Mouse (Mus musculus) limb, embryonic 12.5 days (tissue): ENCODE results near the gene Pld3. TPM values are rescaled to one million over a fixed set of nuclear protein-coding genes. Genes with fewer than 3 reads are reported as not detected.
A peak's percentile ranks its signal among the peaks of the same experiment; 100 is the strongest.

Experiments
- ATAC-seq: fragments of 200-750 bp; cut with Nextera tagmentation; 2 replicates; pipeline ENCODE4 v1.8.0; 2017; ENCODE audit warnings: low read depth, moderate TSS enrichment; ENCODE audit not compliant: insufficient number of reproducible peaks, insufficient read depth, low FRiP score, low TSS enrichment
- H3K27ac ChIP-seq: fragments of 300-500 bp; sonication (generic); 2 replicates; pipeline ENCODE4 v1.5.1; 2016; ENCODE audit warnings: mild to moderate bottlenecking, moderate library complexity
- H3K27me3 ChIP-seq: fragments of 300-500 bp; sonication (generic); 2 replicates; pipeline ENCODE4 v1.6.1; 2016; ENCODE audit warnings: mild to moderate bottlenecking, moderate library complexity
- H3K36me3 ChIP-seq: fragments of 300-500 bp; sonication (generic); 2 replicates; pipeline ENCODE4 v1.6.1; 2016; ENCODE audit warnings: mild to moderate bottlenecking, moderate library complexity
- H3K4me1 ChIP-seq: fragments of 300-500 bp; sonication (generic); replicated peaks from 2 replicates; pipeline ENCODE4 v1.6.1; 2016
- H3K4me2 ChIP-seq: fragments of 300-500 bp; sonication (generic); 2 replicates; pipeline ENCODE4 v1.6.1; 2016; ENCODE audit warnings: mild to moderate bottlenecking, moderate library complexity
- H3K4me3 ChIP-seq: fragments of 300-500 bp; sonication (generic); replicated peaks from 2 replicates; pipeline ENCODE4 v1.5.1; 2016; ENCODE audit warnings: mild to moderate bottlenecking
- H3K9ac ChIP-seq: fragments of 300-500 bp; sonication (generic); replicated peaks from 2 replicates; pipeline ENCODE4 v1.6.1; 2016; ENCODE audit warnings: mild to moderate bottlenecking, moderate library complexity
- H3K9me3 ChIP-seq: fragments of 300-500 bp; sonication (generic); 2 replicates; pipeline ENCODE4 v1.6.1; 2016; ENCODE audit warnings: mild to moderate bottlenecking, moderate library complexity
- WGBS: fragments of 180-500 bp; shearing (Covaris S2); methylation state at CpG from one replicate; pipeline ENCODE4 v1.1.7; 2016; 5-methylcytosine and 5-hydroxymethylcytosine counted together
- polyA plus RNA-seq: library from polyadenylated mRNA; unstranded; fragments of >200 nt; fragmentation: Nextera tagmentation; extraction: Ambion mirVana; gene quantifications from 2 replicates; pipeline ENCODE4 v1.2.1, GENCODE M21; 2016

Pld3 gene
- polyA plus RNA-seq, 1 experiment from 2014 or later, result 59.7 TPM

GRCm38 (mm10) chr7:27493450-27493849, 59.6 kb downstream of the Pld3 start:
- 82% methylated on average over 5 of the region's 5 CpGs for WGBS
- Histone ChIP-seq H3K4me3 (no peak overlapping the region), H3K9ac (no peak overlapping the region), H3K9me3 (no peaks in the 10 kb centered on the region), H3K27ac (no peak overlapping the region), H3K4me2 (no peak overlapping the region), H3K27me3 (no peaks in the 10 kb centered on the region), H3K36me3 (peaks cover 10% of the 10 kb centered on the region), H3K4me1 (peaks cover 36% of the 10 kb centered on the region)
- no peak for ATAC-seq

- Histone ChIP-seq H3K4me3 (no peak overlapping the region), H3K9me3 (no peaks in the 10 kb centered on the region), H3K27me3 (no peaks in the 10 kb centered on the region), H3K27ac (no peak overlapping the region), H3K4me2 (no peak overlapping the region), H3K4me1 (peaks cover 40% of the 10 kb centered on the region), H3K36me3 (peaks cover 10% of the 10 kb centered on the region), H3K9ac (no peak overlapping the region)
- 77% methylated on average over 3 of the region's 3 CpGs for WGBS
- ATAC-seq, result no peak
Measured at GRCm38 (mm10) chr7:27493022-27493421, 60.0 kb downstream of the Pld3 start.

GRCm38 (mm10) chr7:27491856-27492255, 61.2 kb downstream of the Pld3 start:
- peaks cover 10% of the 10 kb centered on the region for H3K36me3 ChIP-seq
- no peak overlapping the region for H3K4me2 ChIP-seq
- ATAC-seq, result no peak
- H3K9ac ChIP-seq, result no peak overlapping the region
- 74% methylated on average over 7 of the region's 7 CpGs for WGBS
- no peaks in the 10 kb centered on the region for H3K9me3 ChIP-seq
- H3K4me1 ChIP-seq, result peaks cover 42% of the 10 kb centered on the region
- H3K27ac ChIP-seq, result 0 out of 2 replicates have a peak overlapping the region, but pooled peaks have one; percentile 53
- no peak overlapping the region for H3K4me3 ChIP-seq
- H3K27me3 ChIP-seq, result no peaks in the 10 kb centered on the region

- peak; percentile 43 for ATAC-seq
- peak overlapping the region; percentile 43 for H3K4me3 ChIP-seq
- peaks cover 10% of the 10 kb centered on the region for H3K36me3 ChIP-seq
- peak overlapping the region; percentile 88 for H3K27ac ChIP-seq
- H3K4me2 ChIP-seq, result peak overlapping the region; percentile 69
- under 1% methylated on average over 28 of the region's 33 CpGs for WGBS
- H3K27me3 ChIP-seq, result no peaks in the 10 kb centered on the region
- H3K9me3 ChIP-seq, result no peaks in the 10 kb centered on the region
- peaks cover 42% of the 10 kb centered on the region for H3K4me1 ChIP-seq
- peak overlapping the region; percentile 58 for H3K9ac ChIP-seq
Measured at GRCm38 (mm10) chr7:27490543-27491329, 62.3 kb downstream of the Pld3 start.

GRCm38 (mm10) chr7:27490227-27490542, 62.8 kb downstream of the Pld3 start:
- Histone ChIP-seq H3K9me3 (no peaks in the 10 kb centered on the region), H3K4me1 (peaks cover 46% of the 10 kb centered on the region), H3K4me2 (peak overlapping the region; percentile 69), H3K4me3 (peak overlapping the region; percentile 43), H3K27me3 (no peaks in the 10 kb centered on the region), H3K9ac (peak overlapping the region; percentile 58), H3K27ac (peak overlapping the region; percentile 88), H3K36me3 (peaks cover 10% of the 10 kb centered on the region)
- ATAC-seq, result no peak
- WGBS, result 35% methylated on average over 4 of the region's 4 CpGs

- no peak for ATAC-seq
- Histone ChIP-seq H3K4me1 (peaks cover 46% of the 10 kb centered on the region), H3K27me3 (no peaks in the 10 kb centered on the region), H3K4me2 (no peak overlapping the region), H3K9me3 (no peaks in the 10 kb centered on the region), H3K9ac (no peak overlapping the region), H3K27ac (0 out of 2 replicates have a peak overlapping the region, but pooled peaks have one; percentile 88), H3K36me3 (peaks cover 10% of the 10 kb centered on the region), H3K4me3 (no peak overlapping the region)
- WGBS, result 93% methylated on average over 24 of the region's 25 CpGs
Measured at GRCm38 (mm10) chr7:27489270-27489869, 63.6 kb downstream of the Pld3 start.

GRCm38 (mm10) chr7:27487740-27488268, 65.2 kb downstream of the Pld3 start:
- Histone ChIP-seq H3K4me2 (peak overlapping the region; percentile 74), H3K4me1 (peaks cover 46% of the 10 kb centered on the region), H3K9ac (peak overlapping the region; percentile 90), H3K27ac (peak overlapping the region; percentile 98), H3K27me3 (no peaks in the 10 kb centered on the region), H3K36me3 (peaks cover 10% of the 10 kb centered on the region), H3K9me3 (no peaks in the 10 kb centered on the region), H3K4me3 (peak overlapping the region; percentile 76)
- no peak; the same call in 1 of the 2 replicates for ATAC-seq
- 2% methylated on average over 13 of the region's 13 CpGs for WGBS

- peak; percentile 95 for ATAC-seq
- peaks cover 10% of the 10 kb centered on the region for H3K36me3 ChIP-seq
- peak within 1 kb of the TSS; percentile 76 for H3K4me3 ChIP-seq
- no peaks in the 10 kb centered on the region for H3K9me3 ChIP-seq
- peak within 1 kb of the TSS; percentile 90 for H3K9ac ChIP-seq
- H3K27me3 ChIP-seq, result no peaks in the 10 kb centered on the region
- WGBS, result under 1% methylated on average over 77 of the region's 80 CpGs
- peak within 1 kb of the TSS; percentile 98 for H3K27ac ChIP-seq
- H3K4me1 ChIP-seq, result peaks cover 51% of the 10 kb centered on the region
- H3K4me2 ChIP-seq, result peak within 1 kb of the TSS; percentile 74
Measured at GRCm38 (mm10) chr7:27486770-27487697, 66.0 kb downstream of the Pld3 start, which contains the start of gene Sertad1. Gene Sertad1, plus strand, starts transcription at chr7:27486910.

GRCm38 (mm10) chr7:27486102-27486769, 66.8 kb downstream of the Pld3 start:
- H3K4me3 ChIP-seq, result peak overlapping the region; percentile 76
- H3K27ac ChIP-seq, result peak overlapping the region; percentile 98
- 5% methylated on average over 13 of the region's 13 CpGs for WGBS
- H3K4me2 ChIP-seq, result peak overlapping the region; percentile 74
- no peaks in the 10 kb centered on the region for H3K9me3 ChIP-seq
- H3K36me3 ChIP-seq, result peaks cover 10% of the 10 kb centered on the region
- peaks cover 53% of the 10 kb centered on the region for H3K4me1 ChIP-seq
- no peaks in the 10 kb centered on the region for H3K27me3 ChIP-seq
- ATAC-seq, result peak; percentile 0; the same call in 1 of the 2 replicates
- peak overlapping the region; percentile 44; the same call in 1 of the 2 replicates for H3K9ac ChIP-seq

- H3K27ac ChIP-seq, result no peak overlapping the region
- no peak for ATAC-seq
- no peak overlapping the region for H3K4me3 ChIP-seq
- WGBS, result 88% methylated on average over 4 of the region's 4 CpGs
- no peaks in the 10 kb centered on the region for H3K36me3 ChIP-seq
- H3K9ac ChIP-seq, result no peak overlapping the region
- no peaks in the 10 kb centered on the region for H3K9me3 ChIP-seq
- H3K4me1 ChIP-seq, result peaks cover 37% of the 10 kb centered on the region
- no peak overlapping the region for H3K4me2 ChIP-seq
- no peaks in the 10 kb centered on the region for H3K27me3 ChIP-seq
Measured at GRCm38 (mm10) chr7:27483860-27484259, 69.2 kb downstream of the Pld3 start.
